Mouse (Mus musculus) kidney, postnatal 10 days (tissue): ENCODE measurements around the gene Plekhh3.

Source experiments
- DNase-seq: peaks from one replicate; pipeline ENCODE4 v3.0.0; 2021; ENCODE audit warnings: mixed read lengths

Gene Plekhh3

DNA sequence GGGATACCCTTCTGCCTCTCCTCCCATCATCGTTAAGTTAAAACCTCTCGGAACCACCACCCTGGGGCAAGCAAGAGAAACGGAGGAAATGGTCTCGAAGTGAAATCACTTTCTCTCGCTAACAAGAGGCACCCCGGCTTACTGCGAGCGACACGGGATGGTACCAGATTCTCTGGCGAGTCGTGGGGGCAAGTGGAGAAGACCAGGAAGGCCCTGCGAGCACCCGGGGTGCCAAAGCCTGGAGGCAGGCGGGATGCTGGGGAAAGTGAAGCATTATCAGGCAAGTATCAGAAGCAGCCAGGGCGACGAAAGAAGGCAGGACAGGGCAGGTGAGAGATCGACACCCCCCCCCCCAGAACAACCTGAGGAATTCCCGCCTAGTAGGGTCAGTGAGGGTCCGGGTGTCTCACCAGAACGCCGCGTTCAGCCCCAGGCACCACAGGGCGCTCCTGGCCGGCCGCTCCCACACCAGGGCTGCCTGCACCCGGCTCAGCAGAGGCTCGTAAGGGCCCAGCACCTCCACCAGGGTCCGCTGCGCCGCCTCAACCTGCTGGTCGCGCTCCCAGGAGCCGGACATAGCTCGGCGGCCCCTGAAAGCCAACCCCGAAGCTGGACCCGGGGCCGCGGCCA, 51.9 kb downstream of the Plekhh3 start:
- DNase-seq, result peak; percentile 34

- no peak for DNase-seq
Measured at GRCm38 (mm10) chr11:101118105-101118504, 53.0 kb downstream of the Plekhh3 start.

- DNase-seq, result no peak
Measured at GRCm38 (mm10) chr11:101115564-101115963, 55.6 kb downstream of the Plekhh3 start.
